Mouse (Mus musculus): Measurements from ENCODE around the gene Fchsd2. TPM values are rescaled to one million over a fixed set of nuclear protein-coding genes. Genes with fewer than 3 reads are reported as not detected.

Gene Fchsd2
- total RNA-seq, 1 experiment from 2014 or later, result 522 TPM

GRCm38 (mm10) chr7:101069271-101069670 lies 23.4 kb upstream of the Fchsd2 start:
- ATAC-seq (ENCODE audit: extremely low read depth, insufficient number of reproducible peaks, low FRiP score, poor library complexity, severe bottlenecking), result no peak

- no peak for ATAC-seq (ENCODE audit: extremely low read depth, insufficient number of reproducible peaks, low FRiP score, poor library complexity, severe bottlenecking)
Observed at GRCm38 (mm10) chr7:101070406-101070805, 22.3 kb upstream of the Fchsd2 start.

DNA sequence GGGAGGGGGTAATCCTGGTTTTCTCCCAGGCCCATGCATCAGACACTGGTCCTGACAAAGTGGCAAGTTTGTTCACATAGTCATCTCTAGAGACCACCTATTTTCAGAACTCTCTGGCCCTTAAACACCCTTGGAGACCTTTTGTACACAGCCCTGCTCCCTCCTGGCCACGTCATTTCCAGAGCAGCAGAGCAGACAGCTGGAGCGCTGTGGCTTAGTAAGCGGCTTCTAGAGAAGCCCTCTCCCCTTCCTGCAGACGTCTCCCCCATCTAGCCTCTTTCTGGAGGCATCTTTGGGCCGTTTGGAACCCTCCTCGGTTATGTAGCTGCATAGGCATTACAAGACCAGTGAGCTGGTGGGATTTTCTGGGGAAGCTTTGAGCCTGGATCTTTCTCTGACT lies 21.6 kb upstream of the Fchsd2 start:
- no peak for ATAC-seq (ENCODE audit: extremely low read depth, insufficient number of reproducible peaks, low FRiP score, poor library complexity, severe bottlenecking)

DNA sequence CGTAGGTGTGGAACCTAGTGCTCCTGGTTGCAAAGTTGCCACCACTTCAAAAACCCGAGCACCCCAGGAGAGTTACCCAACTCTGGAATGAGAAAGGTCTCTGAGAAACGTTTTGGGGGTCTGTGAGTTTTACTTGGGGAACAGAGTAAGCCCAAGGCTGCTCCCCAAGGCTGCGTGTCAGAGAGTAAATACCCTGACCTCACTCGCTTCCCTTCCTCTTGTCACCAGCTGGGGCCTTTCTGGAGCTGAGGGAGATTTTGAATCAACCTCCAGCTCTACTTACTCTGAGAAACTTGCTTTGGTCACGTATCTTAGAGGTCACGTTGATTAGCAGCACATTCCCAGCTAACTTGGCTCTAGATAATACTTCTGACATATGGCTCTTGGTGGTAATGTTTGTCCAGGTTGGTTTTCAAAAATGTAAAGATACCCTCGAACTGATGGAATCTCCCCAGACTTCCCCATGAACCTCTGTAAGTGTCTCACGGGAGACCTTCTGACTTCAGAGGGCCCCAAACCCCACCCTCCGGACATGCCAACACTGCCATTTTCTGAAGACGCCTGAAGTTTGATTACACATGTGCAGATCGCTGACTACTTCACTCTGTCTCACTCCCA lies 20.4 kb upstream of the Fchsd2 start:
- no peak for ATAC-seq (ENCODE audit: extremely low read depth, insufficient number of reproducible peaks, low FRiP score, poor library complexity, severe bottlenecking)

- ATAC-seq (ENCODE audit: extremely low read depth, insufficient number of reproducible peaks, low FRiP score, poor library complexity, severe bottlenecking), result no peak
Observed at GRCm38 (mm10) chr7:101074170-101074767, 18.4 kb upstream of the Fchsd2 start.

DNA sequence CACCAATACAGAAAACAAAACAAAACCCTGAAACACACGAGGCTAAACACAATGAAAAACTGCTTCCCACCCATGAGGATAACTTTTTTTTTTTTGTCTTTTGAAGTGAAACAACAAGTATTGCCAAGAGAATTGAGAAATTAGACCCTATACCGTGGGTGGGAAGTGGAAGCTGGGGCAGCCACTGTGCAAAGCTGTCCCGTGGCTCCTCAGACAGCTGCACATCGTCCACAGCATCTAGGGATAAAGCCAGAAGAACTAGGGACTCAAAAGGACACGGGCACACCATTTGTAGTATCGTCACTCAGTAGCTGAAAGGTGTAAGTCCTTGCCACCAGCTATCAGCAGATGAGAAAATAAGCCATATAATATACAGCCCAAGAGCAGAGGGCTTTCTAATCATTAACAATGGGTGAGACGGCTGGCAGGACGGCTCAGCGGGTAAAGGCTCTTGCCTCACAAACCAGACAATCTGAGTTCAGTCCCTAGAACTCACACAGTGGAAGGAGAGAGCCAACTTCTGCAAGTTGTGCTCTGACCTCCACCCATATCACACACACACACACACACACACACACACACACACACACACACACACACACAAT lies 9.0 kb upstream of the Fchsd2 start:
- no peak for ATAC-seq (ENCODE audit: extremely low read depth, insufficient number of reproducible peaks, low FRiP score, poor library complexity, severe bottlenecking)

GRCm38 (mm10) chr7:101084816-101085456 lies 7.7 kb upstream of the Fchsd2 start:
- ATAC-seq (ENCODE audit: extremely low read depth, insufficient number of reproducible peaks, low FRiP score, poor library complexity, severe bottlenecking), result no peak

GRCm38 (mm10) chr7:101085779-101086178 lies 6.9 kb upstream of the Fchsd2 start:
- ATAC-seq (ENCODE audit: extremely low read depth, insufficient number of reproducible peaks, low FRiP score, poor library complexity, severe bottlenecking), result no peak

GRCm38 (mm10) chr7:101088687-101089086 lies 4.0 kb upstream of the Fchsd2 start:
- ATAC-seq (ENCODE audit: extremely low read depth, insufficient number of reproducible peaks, low FRiP score, poor library complexity, severe bottlenecking), result no peak

DNA sequence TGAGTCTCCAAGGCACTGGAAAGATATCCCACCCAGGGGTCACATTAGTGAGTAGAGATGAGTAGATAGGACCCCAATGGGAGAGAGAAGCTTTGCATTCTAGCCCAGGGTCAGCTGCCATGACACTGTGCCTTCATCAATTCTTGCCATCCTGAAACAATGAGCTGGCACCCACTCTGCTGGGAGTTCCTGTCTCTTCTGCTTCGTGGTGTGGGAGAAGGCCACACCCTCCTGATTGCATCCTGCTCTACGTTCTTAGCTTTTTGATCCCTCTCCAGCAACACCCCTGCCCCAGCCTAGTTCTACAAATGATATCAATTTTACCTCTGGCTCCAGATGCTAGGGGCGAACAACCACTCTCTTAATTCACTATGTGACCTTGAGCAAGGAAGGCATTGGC lies 3.4 kb upstream of the Fchsd2 start:
- ATAC-seq (ENCODE audit: extremely low read depth, insufficient number of reproducible peaks, low FRiP score, poor library complexity, severe bottlenecking), result no peak

- peak; percentile 28 for ATAC-seq (ENCODE audit: extremely low read depth, insufficient number of reproducible peaks, low FRiP score, poor library complexity, severe bottlenecking)
Observed at GRCm38 (mm10) chr7:101093231-101093630, 568 bp downstream of the Fchsd2 start.

DNA sequence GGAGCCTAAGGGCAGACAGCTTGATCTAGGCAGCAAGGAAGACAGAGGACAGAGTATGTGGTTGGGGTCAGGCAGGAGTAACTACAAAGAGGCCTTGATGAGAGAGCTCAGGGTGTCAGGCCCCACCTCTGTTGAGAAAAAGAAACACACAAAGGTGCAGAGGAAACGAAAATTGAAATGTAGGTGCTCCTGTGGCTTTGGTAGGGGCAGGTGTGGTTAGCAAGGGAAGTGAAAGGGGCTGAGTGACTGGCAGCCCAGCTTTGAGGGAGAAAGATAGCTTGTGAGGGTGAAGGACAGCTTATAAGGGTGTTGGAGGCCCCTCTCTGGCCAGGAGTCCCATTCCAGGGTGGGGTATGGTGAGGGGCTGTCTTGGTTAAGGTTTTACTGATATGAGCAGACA lies 2.1 kb downstream of the Fchsd2 start:
- peak; percentile 61 for ATAC-seq (ENCODE audit: extremely low read depth, insufficient number of reproducible peaks, low FRiP score, poor library complexity, severe bottlenecking)

- peak; percentile 27; the same call in 1 of the 2 replicates for ATAC-seq (ENCODE audit: extremely low read depth, insufficient number of reproducible peaks, low FRiP score, poor library complexity, severe bottlenecking)
Observed at GRCm38 (mm10) chr7:101095560-101095959, 2.9 kb downstream of the Fchsd2 start.

GRCm38 (mm10) chr7:101096576-101096975 lies 3.9 kb downstream of the Fchsd2 start:
- no peak for ATAC-seq (ENCODE audit: extremely low read depth, insufficient number of reproducible peaks, low FRiP score, poor library complexity, severe bottlenecking)

DNA sequence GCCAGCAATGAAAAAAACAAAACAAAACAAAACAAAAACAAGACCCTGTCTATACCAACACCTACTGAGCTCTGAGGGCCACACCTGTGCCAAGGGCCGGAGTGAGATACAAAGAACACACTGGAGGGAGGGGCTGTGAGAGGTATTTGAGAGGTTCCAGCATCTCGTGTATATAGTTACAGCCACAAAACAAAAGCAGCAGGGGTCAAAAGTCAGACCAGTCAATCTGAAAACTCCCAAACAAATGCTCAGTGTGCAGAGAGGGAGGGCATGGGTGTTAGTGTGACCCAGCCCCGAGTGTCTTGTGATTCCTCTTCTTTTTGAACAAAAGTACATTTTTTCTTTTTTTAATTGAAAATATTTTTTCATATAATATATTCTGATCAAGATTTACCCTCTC lies 4.4 kb downstream of the Fchsd2 start:
- ATAC-seq (ENCODE audit: extremely low read depth, insufficient number of reproducible peaks, low FRiP score, poor library complexity, severe bottlenecking), result no peak

- ATAC-seq (ENCODE audit: extremely low read depth, insufficient number of reproducible peaks, low FRiP score, poor library complexity, severe bottlenecking), result no peak
Observed at GRCm38 (mm10) chr7:101099981-101100380, 7.3 kb downstream of the Fchsd2 start.

GRCm38 (mm10) chr7:101101156-101101691 lies 8.6 kb downstream of the Fchsd2 start:
- no peak for ATAC-seq (ENCODE audit: extremely low read depth, insufficient number of reproducible peaks, low FRiP score, poor library complexity, severe bottlenecking)

DNA sequence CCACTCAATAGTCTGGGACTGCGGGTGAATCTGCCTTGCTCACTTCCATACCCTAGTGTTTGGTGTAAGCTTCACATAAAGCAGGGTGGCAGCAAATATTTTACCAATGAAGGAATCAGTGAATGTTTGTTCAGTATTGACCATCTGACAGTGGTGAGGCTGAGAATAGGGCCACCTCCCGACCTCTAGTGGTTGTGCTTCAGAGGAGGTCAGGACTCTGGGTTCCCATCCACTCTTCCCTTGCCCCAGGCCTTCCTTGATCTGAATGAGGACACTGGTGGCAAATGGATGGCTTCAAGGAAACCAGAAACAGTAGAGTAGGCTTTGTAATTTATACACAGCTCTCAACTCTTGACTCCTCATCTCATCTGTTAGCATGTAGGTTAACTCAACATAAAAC lies 14.0 kb downstream of the Fchsd2 start:
- ATAC-seq (ENCODE audit: extremely low read depth, insufficient number of reproducible peaks, low FRiP score, poor library complexity, severe bottlenecking), result no peak

DNA sequence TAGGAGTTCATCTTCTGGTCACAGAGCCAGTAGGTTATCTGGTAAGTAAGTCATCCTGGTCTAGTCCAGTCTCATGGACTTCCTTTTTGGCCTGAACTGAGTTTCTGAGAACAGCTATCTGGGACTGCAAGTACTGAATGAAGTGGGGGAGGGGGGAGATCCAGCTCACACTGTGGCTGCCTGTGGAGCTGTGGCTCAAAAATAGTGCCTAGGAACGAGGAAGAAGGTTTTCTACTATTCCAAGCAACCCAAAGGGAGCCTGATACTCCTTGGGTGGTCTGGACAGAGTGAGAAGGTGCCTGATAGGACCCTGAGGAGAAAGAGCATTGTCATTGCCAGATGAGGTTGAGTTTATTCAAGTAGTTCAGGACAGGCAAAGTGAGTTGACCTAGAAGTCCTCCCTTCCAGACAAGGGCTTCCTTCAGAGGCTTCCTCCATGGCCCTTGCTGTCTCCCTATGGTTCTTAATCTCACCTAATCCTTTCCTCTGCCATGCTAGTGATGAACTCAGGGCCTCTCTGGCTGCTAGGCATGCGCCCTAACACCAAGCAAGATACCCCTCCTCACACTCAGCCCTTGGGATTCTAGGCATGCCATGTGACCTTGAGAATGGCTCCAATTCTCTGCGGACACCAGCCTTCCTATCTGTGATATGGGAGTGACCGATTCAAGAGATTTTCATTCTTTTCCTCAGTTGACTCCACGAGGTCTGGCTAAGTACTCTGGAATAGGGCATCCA lies 14.6 kb downstream of the Fchsd2 start:
- no peak for ATAC-seq (ENCODE audit: extremely low read depth, insufficient number of reproducible peaks, low FRiP score, poor library complexity, severe bottlenecking)

Measured in neutrophil, adult 5-6 weeks (primary cell).